Mouse (Mus musculus) forebrain, postnatal 0 days (tissue): ENCODE results near the gene Creb5. TPM values are rescaled to one million over a fixed set of nuclear protein-coding genes. Genes with fewer than 3 reads are reported as not detected.

Source experiments
- ATAC-seq: fragments of 200-750 bp; cut with Nextera tagmentation; 2 replicates; pipeline ENCODE4 v1.8.0; 2017; ENCODE audit warnings: mild to moderate bottlenecking, moderate library complexity
- DNase-seq: peaks from one replicate; pipeline ENCODE4 v3.0.0-alpha.2; 2015
- H3K27ac ChIP-seq: fragments of 300-500 bp; sonication (generic); 2 replicates; pipeline ENCODE4 v1.5.1; 2014; ENCODE audit warnings: low read depth, mild to moderate bottlenecking, antibody characterized with exemption, low read length, moderate library complexity, mixed read lengths
- H3K27me3 ChIP-seq: fragments of 300-500 bp; sonication (generic); 2 replicates; pipeline ENCODE4 v1.6.1; 2014; ENCODE audit warnings: mild to moderate bottlenecking, low read length, mixed read lengths; ENCODE audit not compliant: insufficient read depth
- H3K36me3 ChIP-seq: fragments of 300-500 bp; sonication (generic); 2 replicates; pipeline ENCODE4 v1.6.1; 2014; ENCODE audit warnings: mild to moderate bottlenecking, moderate library complexity; ENCODE audit not compliant: insufficient read depth
- H3K4me1 ChIP-seq: fragments of 300-500 bp; sonication (generic); 2 replicates; pipeline ENCODE4 v1.6.1; 2014; ENCODE audit warnings: antibody characterized with exemption; ENCODE audit not compliant: insufficient read depth
- H3K4me2 ChIP-seq: fragments of 300-500 bp; sonication (generic); 2 replicates; pipeline ENCODE4 v1.6.1; 2014; ENCODE audit warnings: low read depth, mild to moderate bottlenecking, moderate library complexity
- H3K4me3 ChIP-seq: fragments of 300-500 bp; sonication (generic); 2 replicates; pipeline ENCODE4 v1.5.1; 2014; ENCODE audit warnings: low read depth, low read length, mixed read lengths
- H3K9ac ChIP-seq: fragments of 300-500 bp; sonication (generic); 2 replicates; pipeline ENCODE4 v1.6.1; 2014; ENCODE audit warnings: mild to moderate bottlenecking
- H3K9me3 ChIP-seq: fragments of 300-500 bp; sonication (generic); 2 replicates; pipeline ENCODE4 v1.6.1; 2016; ENCODE audit warnings: low read length
- CTCF ChIP-seq: sonication (generic); IDR thresholded peaks from 2 replicates; pipeline ENCODE4 v1.5.1; 2016; ENCODE audit warnings: antibody characterized with exemption, control low read depth, low read depth
- WGBS: fragments of 180-500 bp; shearing (Covaris S2); extraction: QIAGEN DNeasy Blood & Tissue Kit; methylation state at CpG from one replicate; pipeline ENCODE4 v1.1.7; 2014; 5-methylcytosine and 5-hydroxymethylcytosine counted together
- polyA plus RNA-seq: library from polyadenylated mRNA; unstranded; fragments of >200 nt; fragmentation: Nextera tagmentation; extraction: Ambion mirVana; gene quantifications from 2 replicates; pipeline ENCODE4 v1.2.1, GENCODE M21; 2015
- total RNA-seq: library from RNA; depleted of rRNA; stranded (reverse); fragments of >200 nt; gene quantifications from 2 replicates; pipeline ENCODE4 v1.2.3, GENCODE M21; 2014

Creb5 gene
- total and polyA plus RNA-seq, 2 experiments from 2014 or later = 2.4 to 3.2 TPM

DNA sequence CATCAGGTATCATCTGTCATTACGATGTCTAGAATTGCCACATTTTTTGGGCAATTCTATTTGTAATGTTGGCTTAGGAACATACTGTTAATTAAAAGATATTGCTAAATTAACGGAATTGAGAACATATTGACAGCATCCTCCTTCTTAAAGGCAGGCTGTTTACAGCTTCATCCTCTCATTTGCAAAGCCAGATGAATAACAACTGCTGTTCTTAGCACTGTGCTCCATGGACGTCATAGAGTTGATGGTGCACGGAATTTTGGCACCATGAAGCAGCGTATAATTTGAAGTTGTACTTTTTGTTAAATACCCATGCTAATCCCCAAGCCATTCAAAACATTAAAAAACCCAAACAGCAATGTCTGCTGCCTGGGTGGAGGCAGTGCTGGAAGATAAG is 10.8 kb downstream of the Creb5 start:
- no peak overlapping the region for H3K9ac ChIP-seq
- H3K27me3 ChIP-seq = no peaks in the 10 kb centered on the region
- no peaks in the 10 kb centered on the region for H3K4me1 ChIP-seq
- H3K4me2 ChIP-seq = no peak overlapping the region
- DNase-seq (no peak), ATAC-seq (no peak)
- H3K4me3 ChIP-seq = no peak overlapping the region
- no peaks in the 10 kb centered on the region for H3K36me3 ChIP-seq
- H3K27ac ChIP-seq = no peak overlapping the region
- no peak for TF ChIP-seq CTCF
- WGBS = 37% methylated on average over 5 of the region's 5 CpGs
- no peaks in the 10 kb centered on the region for H3K9me3 ChIP-seq

DNA sequence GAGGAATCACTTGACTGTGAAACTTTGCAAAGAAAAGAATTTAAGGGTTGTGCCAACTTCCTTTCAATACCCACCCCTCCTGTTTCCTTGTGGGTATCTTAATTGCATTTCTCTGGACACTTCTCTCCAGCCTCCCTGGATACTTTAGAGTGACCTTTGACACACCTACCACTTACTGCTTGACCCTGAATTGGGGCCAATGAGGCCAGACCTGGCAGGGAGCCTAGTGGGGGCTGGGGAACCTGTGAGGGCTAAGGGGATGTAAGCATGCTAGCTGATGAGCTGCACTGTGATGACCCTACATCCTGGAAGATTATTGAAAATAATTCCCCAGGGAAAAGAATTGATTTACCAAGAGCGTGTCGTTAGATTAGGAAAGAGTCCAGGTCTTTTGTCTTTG is 17.1 kb downstream of the Creb5 start:
- 79% methylated on average over 2 of the region's 2 CpGs for WGBS
- H3K4me1 ChIP-seq = no peaks in the 10 kb centered on the region; the same call in 1 of the 2 replicates
- no peaks in the 10 kb centered on the region for H3K27me3 ChIP-seq
- no peak overlapping the region for H3K9ac ChIP-seq
- H3K36me3 ChIP-seq = no peaks in the 10 kb centered on the region
- no peak for TF ChIP-seq CTCF
- no peaks in the 10 kb centered on the region for H3K9me3 ChIP-seq
- no peak overlapping the region for H3K4me3 ChIP-seq
- no peak for DNase-seq
- no peak overlapping the region for H3K4me2 ChIP-seq
- H3K27ac ChIP-seq = no peak overlapping the region
- ATAC-seq = no peak

DNA sequence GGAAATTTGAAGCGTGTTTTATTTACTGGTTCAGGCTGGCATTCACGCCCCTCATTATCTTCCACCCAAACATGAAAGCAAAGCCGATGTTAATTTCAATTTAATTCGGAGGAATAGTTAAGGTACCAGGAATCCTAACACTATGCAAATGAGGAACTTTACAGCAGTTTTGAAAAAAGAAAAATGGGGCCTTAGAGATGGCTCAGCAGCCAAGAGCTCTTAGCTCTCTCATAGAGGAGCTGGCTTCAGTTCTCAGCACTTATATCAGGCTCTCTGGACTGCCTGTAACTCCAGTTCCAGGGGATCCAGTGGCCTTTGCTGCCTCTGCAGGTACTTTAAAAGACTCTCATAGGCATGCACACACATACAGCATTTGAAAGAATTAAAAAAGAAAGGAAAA is 19.1 kb downstream of the Creb5 start:
- no peak for ATAC-seq
- 34% methylated on average over 4 of the region's 4 CpGs for WGBS
- TF ChIP-seq CTCF = no peak

DNA sequence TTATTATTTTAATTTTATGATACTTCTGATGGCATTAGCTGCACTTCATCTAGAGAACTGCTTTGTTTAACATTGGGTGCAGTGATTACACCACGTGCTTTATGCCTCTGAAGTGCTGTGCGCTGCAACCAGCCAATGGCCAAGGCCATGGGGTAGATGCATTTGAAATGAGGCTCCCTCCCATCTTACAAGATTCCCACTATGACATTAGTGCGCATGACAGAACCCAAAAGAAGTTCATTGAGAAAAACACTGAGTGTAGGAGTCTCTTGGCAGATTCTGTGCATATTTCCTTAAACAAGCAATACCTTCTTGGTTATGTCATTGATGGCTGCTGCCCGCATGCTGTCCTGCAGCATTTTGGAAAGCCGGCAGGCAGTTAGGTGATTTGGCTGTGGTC is 19.6 kb downstream of the Creb5 start:
- ATAC-seq (peak; percentile 53; the same call in 1 of the 2 replicates), DNase-seq (no peak)
- Histone ChIP-seq H3K27ac (no peak overlapping the region), H3K27me3 (no peaks in the 10 kb centered on the region), H3K9me3 (no peaks in the 10 kb centered on the region), H3K9ac (no peak overlapping the region), H3K4me2 (no peak overlapping the region), H3K36me3 (no peaks in the 10 kb centered on the region), H3K4me3 (no peak overlapping the region), H3K4me1 (no peaks in the 10 kb centered on the region; the same call in 1 of the 2 replicates)
- TF ChIP-seq CTCF = no peak
- WGBS = 23% methylated on average over 5 of the region's 5 CpGs

More for the DNA sequence above, 19.1 kb downstream of the Creb5 start:
- no peak for DNase-seq
- H3K4me3 ChIP-seq = no peak overlapping the region
- H3K27me3 ChIP-seq = no peaks in the 10 kb centered on the region
- no peaks in the 10 kb centered on the region for H3K9me3 ChIP-seq
- no peaks in the 10 kb centered on the region for H3K36me3 ChIP-seq
- no peak overlapping the region for H3K4me2 ChIP-seq
- H3K27ac ChIP-seq = no peak overlapping the region
- H3K9ac ChIP-seq = no peak overlapping the region
- no peaks in the 10 kb centered on the region; the same call in 1 of the 2 replicates for H3K4me1 ChIP-seq

DNA sequence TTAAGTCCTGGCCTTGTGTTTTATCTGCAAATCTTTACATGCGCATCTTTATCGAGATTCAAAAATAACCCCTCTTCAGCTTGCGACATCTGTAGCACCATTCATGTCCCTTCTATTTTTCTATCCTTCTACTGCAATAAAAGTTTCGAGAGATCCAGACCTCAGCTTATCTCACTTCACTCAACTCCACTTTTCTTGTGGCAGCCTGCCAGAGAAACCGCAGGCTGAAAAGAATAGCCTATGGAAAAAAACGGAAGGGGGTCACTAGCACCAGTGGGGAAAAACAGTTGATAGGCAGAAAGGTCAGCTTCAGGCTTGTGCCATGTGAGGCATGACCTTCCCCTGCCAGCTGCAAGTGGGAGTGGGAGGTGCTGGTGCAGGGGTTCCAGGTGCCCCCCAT is 21.6 kb downstream of the Creb5 start:
- TF ChIP-seq CTCF = no peak
- H3K9me3 ChIP-seq = no peaks in the 10 kb centered on the region
- H3K4me3 ChIP-seq = no peak overlapping the region
- no peaks in the 10 kb centered on the region for H3K36me3 ChIP-seq
- DNase-seq (no peak), ATAC-seq (no peak)
- no peaks in the 10 kb centered on the region for H3K27me3 ChIP-seq
- 28% methylated on average over 6 of the region's 6 CpGs for WGBS
- H3K4me1 ChIP-seq = no peaks in the 10 kb centered on the region; the same call in 1 of the 2 replicates
- no peak overlapping the region for H3K27ac ChIP-seq
- H3K4me2 ChIP-seq = no peak overlapping the region
- no peak overlapping the region for H3K9ac ChIP-seq

DNA sequence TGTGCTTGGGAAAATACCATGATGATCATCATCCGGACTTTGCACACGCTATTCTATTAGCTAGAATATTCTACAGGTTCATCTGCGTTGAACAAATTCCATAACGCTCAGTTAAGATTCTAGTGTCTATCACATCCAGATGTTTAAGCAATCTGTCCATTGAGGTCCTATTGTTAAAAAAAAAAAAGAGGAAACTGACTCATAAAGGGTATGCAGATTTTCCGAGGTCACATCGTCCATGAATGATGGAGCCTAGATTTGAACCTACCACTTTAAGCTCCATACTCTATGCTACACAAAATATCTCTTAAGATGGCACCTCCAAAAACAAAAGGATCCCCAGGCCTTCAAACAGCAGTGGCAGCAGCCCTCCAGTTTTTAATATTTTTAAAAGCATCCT is 26.5 kb downstream of the Creb5 start:
- no peak for ATAC-seq
- Histone ChIP-seq H3K27me3 (no peaks in the 10 kb centered on the region), H3K4me2 (no peak overlapping the region), H3K4me3 (no peak overlapping the region), H3K4me1 (no peaks in the 10 kb centered on the region), H3K9me3 (no peaks in the 10 kb centered on the region), H3K27ac (no peak overlapping the region), H3K9ac (no peak overlapping the region), H3K36me3 (no peaks in the 10 kb centered on the region)
- no peak for DNase-seq
- WGBS = 92% methylated on average over 6 of the region's 6 CpGs
- TF ChIP-seq CTCF = no peak

DNA sequence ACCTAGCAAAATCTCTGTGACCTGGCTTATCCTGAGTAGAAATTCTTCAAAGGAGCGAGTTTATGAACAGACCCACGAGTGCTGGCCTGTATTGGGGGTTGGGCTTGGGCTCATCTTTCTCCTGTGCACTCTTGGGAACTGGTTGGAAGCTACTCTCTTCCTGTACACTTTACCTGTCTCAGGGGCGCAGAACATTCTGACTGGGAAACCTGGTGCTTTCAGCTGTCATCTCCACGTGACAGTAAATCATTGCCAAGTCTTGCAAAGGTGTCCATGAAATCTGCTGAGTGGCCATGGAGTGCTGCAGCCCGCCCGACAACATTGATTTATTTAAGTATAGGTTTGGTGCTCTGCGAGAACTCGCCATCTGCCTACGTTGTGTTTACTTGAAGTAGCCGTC is 27.1 kb downstream of the Creb5 start:
- no peak for TF ChIP-seq CTCF
- no peaks in the 10 kb centered on the region for H3K36me3 ChIP-seq
- H3K27ac ChIP-seq = no peak overlapping the region
- H3K9me3 ChIP-seq = no peaks in the 10 kb centered on the region
- 66% methylated on average over 10 of the region's 10 CpGs for WGBS
- H3K4me1 ChIP-seq = no peaks in the 10 kb centered on the region
- no peak overlapping the region for H3K4me3 ChIP-seq
- DNase-seq (no peak), ATAC-seq (no peak)
- H3K4me2 ChIP-seq = no peak overlapping the region
- no peak overlapping the region for H3K9ac ChIP-seq
- no peaks in the 10 kb centered on the region for H3K27me3 ChIP-seq
